12 mouse cellular contexts compared by ENCODE assay signal in genomic region chr3:93506881-93507325, GRCm38 (mm10). TPM values are rescaled to one million over a fixed set of nuclear protein-coding genes. Genes with fewer than 3 reads are reported as not detected.
DNase-seq lines count a peak whose midpoint lies in the region; ATAC-seq and TF ChIP-seq lines count a peak whose summit lies in the region.
"Had no signal": no experiment of that assay in that cellular context is flagged by ENCODE, and none has a peak within 500 bp of the region (broad histone marks: within the 10 kb centered on the region; RNA-seq: fewer than 3 reads in every experiment).

No protein-coding gene starts in this region.

- H3K4me2 ChIP-seq in kidney, embryonic 16.5 days (replicated peaks; ENCODE audit: low read depth, low read length) = peak overlapping the region; percentile 36
- no peak overlapping the region; the same call in 1 of the 2 replicates for H3K4me2 ChIP-seq in stomach, postnatal 0 days (replicated peaks; ENCODE audit: low read depth)
- no peak overlapping the region for H3K4me2 ChIP-seq in hindbrain, embryonic 12.5 days (replicated peaks)
- H3K4me2 ChIP-seq: forebrain, embryonic 13.5 days; neural tube, embryonic 12.5 days had no signal

- TF ChIP-seq EP300 in stomach, postnatal 0 days (optimal IDR thresholded peaks at IDR 0.05) = no peak

- no peak overlapping the region for H3K9ac ChIP-seq in kidney, embryonic 16.5 days (replicated peaks; ENCODE audit: low read length)
- H3K9ac ChIP-seq in stomach, postnatal 0 days (ENCODE audit: low read length) = no peak overlapping the region
- no peak overlapping the region for H3K9ac ChIP-seq in hindbrain, embryonic 12.5 days
- H3K9ac ChIP-seq: forebrain, embryonic 13.5 days; neural tube, embryonic 12.5 days had no signal

- WGBS in kidney, embryonic 16.5 days = 69% methylated on average over 5 of the region's 5 CpGs
- WGBS in bone marrow, adult 2 months = 49% methylated on average over 5 of the region's 5 CpGs
- WGBS in stomach, postnatal 0 days = 50% methylated on average over 5 of the region's 5 CpGs
- WGBS in hindbrain, embryonic 12.5 days = 73% methylated on average over 5 of the region's 5 CpGs

- no peak overlapping the region for H3K4me3 ChIP-seq in kidney, embryonic 16.5 days (ENCODE audit: low read length)
- no peak overlapping the region for H3K4me3 ChIP-seq in bone marrow, adult 2 months (replicated peaks; ENCODE audit: control insufficient read depth, low read depth, low read length)
- no peak overlapping the region for H3K4me3 ChIP-seq in stomach, postnatal 0 days (ENCODE audit: low read depth, low read length)
- no peak overlapping the region for H3K4me3 ChIP-seq in hindbrain, embryonic 12.5 days
- H3K4me3 ChIP-seq: forebrain, embryonic 13.5 days; neural tube, embryonic 12.5 days had no signal

- H3K27ac ChIP-seq in kidney, embryonic 16.5 days (ENCODE audit: low read length) = peak overlapping the region; percentile 59
- H3K27ac ChIP-seq in bone marrow, adult 2 months (ENCODE audit: control insufficient read depth, insufficient read depth, low read depth, low read length, poor library complexity) = peak overlapping the region; percentile 77
- peak overlapping the region; percentile 90 for H3K27ac ChIP-seq in stomach, postnatal 0 days (replicated peaks)
- no peak overlapping the region for H3K27ac ChIP-seq in hindbrain, embryonic 12.5 days
- H3K27ac ChIP-seq: forebrain, embryonic 13.5 days; neural tube, embryonic 12.5 days had no signal

- no peaks in the 10 kb centered on the region for H3K9me3 ChIP-seq in kidney, embryonic 16.5 days (ENCODE audit: low read length)
- H3K9me3 ChIP-seq in stomach, postnatal 0 days (ENCODE audit: control insufficient read depth, low read length) = no peaks in the 10 kb centered on the region
- H3K9me3 ChIP-seq in hindbrain, embryonic 12.5 days (replicated peaks) = peaks cover 5% of the 10 kb centered on the region; the same call in 1 of the 2 replicates
- H3K9me3 ChIP-seq: forebrain, embryonic 13.5 days; megakaryocyte, embryonic 14.5 days had no signal

- H3K36me3 ChIP-seq in kidney, embryonic 16.5 days (ENCODE audit: insufficient read depth, low read length) = no peaks in the 10 kb centered on the region
- H3K36me3 ChIP-seq in stomach, postnatal 0 days (ENCODE audit: control insufficient read depth, insufficient read depth, low read length) = no peaks in the 10 kb centered on the region
- no peaks in the 10 kb centered on the region for H3K36me3 ChIP-seq in hindbrain, embryonic 12.5 days
- H3K36me3 ChIP-seq: neural tube, embryonic 12.5 days had no signal

- H3K27me3 ChIP-seq in kidney, embryonic 16.5 days (ENCODE audit: insufficient read depth, low read length) = no peaks in the 10 kb centered on the region
- no peaks in the 10 kb centered on the region for H3K27me3 ChIP-seq in stomach, postnatal 0 days (ENCODE audit: control insufficient read depth, insufficient read depth, low read length)
- no peaks in the 10 kb centered on the region for H3K27me3 ChIP-seq in hindbrain, embryonic 12.5 days
- H3K27me3 ChIP-seq: forebrain, embryonic 13.5 days; megakaryocyte, embryonic 14.5 days; neural tube, embryonic 12.5 days had no signal

- ATAC-seq in kidney, embryonic 16.5 days (ENCODE audit: low FRiP score, low TSS enrichment) = no peak
- ATAC-seq in stomach, postnatal 0 days (ENCODE audit: low FRiP score, low TSS enrichment) = peak; percentile 83
- no peak for ATAC-seq in granulocyte monocyte progenitor cell, adult 5-6 weeks (replicated peaks; ENCODE audit: poor library complexity, severe bottlenecking)
- no peak for ATAC-seq in hindbrain, embryonic 12.5 days (ENCODE audit: low FRiP score)
- ATAC-seq: forebrain, embryonic 13.5 days had no signal

- TF ChIP-seq POLR2A in bone marrow, adult 2 months (IDR thresholded peaks at IDR 0.05; ENCODE audit: borderline replicate concordance, control insufficient read depth, low read depth, low read length) = no peak

- no peaks in the 10 kb centered on the region for H3K4me1 ChIP-seq in kidney, embryonic 16.5 days (ENCODE audit: insufficient read depth, low read length)
- H3K4me1 ChIP-seq in bone marrow, adult 2 months (ENCODE audit: control insufficient read depth, insufficient read depth, low read length) = peaks cover 1% of the 10 kb centered on the region; the same call in 1 of the 2 replicates
- H3K4me1 ChIP-seq in stomach, postnatal 0 days (replicated peaks; ENCODE audit: control insufficient read depth, insufficient read depth) = no peaks in the 10 kb centered on the region
- no peaks in the 10 kb centered on the region for H3K4me1 ChIP-seq in hindbrain, embryonic 12.5 days
- H3K4me1 ChIP-seq: forebrain, embryonic 13.5 days; neural tube, embryonic 12.5 days had no signal

- TF ChIP-seq CTCF in bone marrow, adult 2 months (IDR thresholded peaks at IDR 0.05; ENCODE audit: control insufficient read depth, insufficient read depth, low read length) = no peak
- TF ChIP-seq CTCF in stomach, postnatal 0 days (IDR thresholded peaks at IDR 0.05; ENCODE audit: low read depth) = no peak

- DNase-seq in kidney, adult 8-10 months = no peak
- DNase-seq in lung, adult 18-20 months = peak; percentile 78 to 82
- DNase-seq in stomach, postnatal 0 days (ENCODE audit: low spot score) = peak; percentile 73
- no peak for DNase-seq in embryo, embryonic 10.5 days (ENCODE audit: low spot score)

RNA-seq across cellular contexts. Expression of gene S100a11, which starts 13.4 kb away (rescaled TPM):
- 1,206 and 1,400 TPM in 2 replicates for polyA plus RNA-seq in kidney, embryonic 16.5 days (2015; fragmentation: Nextera tagmentation; extraction: Ambion mirVana)
- polyA plus RNA-seq in bone marrow, adult 2 months (2011; ENCODE audit: insufficient read depth, insufficient read length, low replicate concordance, missing spikeins) = 170 and 358 TPM in 2 replicates
- 1,952 and 2,093 TPM in 2 replicates for polyA plus RNA-seq in stomach, postnatal 0 days (2015; fragmentation: Nextera tagmentation; extraction: Ambion mirVana)
- 1,372 and 1,648 TPM in 2 replicates for total RNA-seq in granulocyte monocyte progenitor cell, adult 5-6 weeks (2014; fragmentation: Nextera tagmentation)
- 77.7 and 97.8 TPM in 2 replicates for total RNA-seq in granulocyte monocyte progenitor cell, adult 5-6 weeks (2017)
- 606 and 628 TPM in 2 replicates for polyA plus RNA-seq in hindbrain, embryonic 12.5 days (2016; fragmentation: Nextera tagmentation; extraction: Ambion mirVana)

RNA-seq across cellular contexts. Expression of gene Tchhl1, which starts 38.3 kb away (rescaled TPM):
- polyA plus RNA-seq in kidney, embryonic 16.5 days (2015; fragmentation: Nextera tagmentation; extraction: Ambion mirVana) = 0.64 and 0.66 TPM in 2 replicates
- not detected in 2 replicates for polyA plus RNA-seq in bone marrow, adult 2 months (2011; ENCODE audit: insufficient read depth, insufficient read length, low replicate concordance, missing spikeins)
- polyA plus RNA-seq in stomach, postnatal 0 days (2015; fragmentation: Nextera tagmentation; extraction: Ambion mirVana) = not detected in 2 replicates
- total RNA-seq in granulocyte monocyte progenitor cell, adult 5-6 weeks (2014; fragmentation: Nextera tagmentation) = not detected in 2 replicates
- total RNA-seq in granulocyte monocyte progenitor cell, adult 5-6 weeks (2017) = not detected in 2 replicates
- not detected in 2 replicates for polyA plus RNA-seq in hindbrain, embryonic 12.5 days (2016; fragmentation: Nextera tagmentation; extraction: Ambion mirVana)
- polyA plus RNA-seq: forebrain, embryonic 13.5 days; hindbrain, embryonic 16.5 days; neural tube, embryonic 12.5 days had no signal

RNA-seq across cellular contexts. Expression of gene S100a10, which starts 48.0 kb away (rescaled TPM):
- 487 TPM in 2 replicates for polyA plus RNA-seq in kidney, embryonic 16.5 days (2015; fragmentation: Nextera tagmentation; extraction: Ambion mirVana)
- 70.0 and 138 TPM in 2 replicates for polyA plus RNA-seq in bone marrow, adult 2 months (2011; ENCODE audit: insufficient read depth, insufficient read length, low replicate concordance, missing spikeins)
- polyA plus RNA-seq in stomach, postnatal 0 days (2015; fragmentation: Nextera tagmentation; extraction: Ambion mirVana) = 314 and 375 TPM in 2 replicates
- total RNA-seq in granulocyte monocyte progenitor cell, adult 5-6 weeks (2014; fragmentation: Nextera tagmentation) = 146 and 257 TPM in 2 replicates
- total RNA-seq in granulocyte monocyte progenitor cell, adult 5-6 weeks (2017) = 203 and 212 TPM in 2 replicates
- 233 and 244 TPM in 2 replicates for polyA plus RNA-seq in hindbrain, embryonic 12.5 days (2016; fragmentation: Nextera tagmentation; extraction: Ambion mirVana)

Comparison
In these comparisons a context has a peak if more than half of its experiments do, and no peak if none do; other contexts are left out.
1. DNase-seq: peak in lung, adult 18-20 months (2 of 2) and stomach, postnatal 0 days (single experiment); none in kidney, adult 8-10 months (0 of 2) and embryo, embryonic 10.5 days (single experiment).